Mouse (Mus musculus) intestine, embryonic 15.5 days (tissue): ENCODE data around the gene Hoxd3. TPM values are rescaled to one million over a fixed set of nuclear protein-coding genes. Genes with fewer than 3 reads are reported as not detected.
A peak's percentile ranks its signal among the peaks of the same experiment; 100 is the strongest.

ENCODE experiments used
- ATAC-seq: fragments of 200-750 bp; cut with Nextera tagmentation; 2 replicates; pipeline ENCODE4 v1.8.0; 2017; ENCODE audit warnings: moderate TSS enrichment, moderate library complexity
- H3K27ac ChIP-seq: fragments of 300-500 bp; sonication (generic); 2 replicates; pipeline ENCODE4 v1.5.1; 2015; ENCODE audit warnings: mild to moderate bottlenecking, inconsistent platforms
- H3K27me3 ChIP-seq: fragments of 300-500 bp; sonication (generic); replicated peaks from 2 replicates; pipeline ENCODE4 v1.6.1; 2015; ENCODE audit warnings: inconsistent platforms
- H3K36me3 ChIP-seq: fragments of 300-500 bp; sonication (generic); 2 replicates; pipeline ENCODE4 v1.6.1; 2015; ENCODE audit warnings: inconsistent platforms
- H3K4me1 ChIP-seq: fragments of 300-500 bp; sonication (generic); replicated peaks from 2 replicates; pipeline ENCODE4 v1.6.1; 2015; ENCODE audit warnings: inconsistent platforms
- H3K4me2 ChIP-seq: fragments of 300-500 bp; sonication (generic); replicated peaks from 2 replicates; pipeline ENCODE4 v1.6.1; 2015; ENCODE audit warnings: mild to moderate bottlenecking, inconsistent platforms
- H3K4me3 ChIP-seq: fragments of 300-500 bp; sonication (generic); replicated peaks from 2 replicates; pipeline ENCODE4 v1.5.1; 2015; ENCODE audit warnings: inconsistent platforms
- H3K9ac ChIP-seq: fragments of 300-500 bp; sonication (generic); 2 replicates; pipeline ENCODE4 v1.6.1; 2015; ENCODE audit warnings: inconsistent platforms
- H3K9me3 ChIP-seq: fragments of 300-500 bp; sonication (generic); 2 replicates; pipeline ENCODE4 v1.6.1; 2016; ENCODE audit warnings: inconsistent platforms
- WGBS: fragments of 180-500 bp; shearing (Covaris S2); methylation state at CpG from one replicate; pipeline ENCODE4 v1.1.7; 2015; 5-methylcytosine and 5-hydroxymethylcytosine counted together
- microRNA counts: library from miRNA; unstranded; fragments of <30 nt; microRNA quantifications from one replicate; lab custom pipeline; 2016
- polyA plus RNA-seq: library from polyadenylated mRNA; unstranded; fragments of >200 nt; fragmentation: Nextera tagmentation; extraction: Ambion mirVana; gene quantifications from 2 replicates; pipeline ENCODE4 v1.2.1, GENCODE M21; 2015

Gene Hoxd3
- polyA plus RNA-seq, 1 experiment from 2014 or later, result 19.2 TPM

DNA sequence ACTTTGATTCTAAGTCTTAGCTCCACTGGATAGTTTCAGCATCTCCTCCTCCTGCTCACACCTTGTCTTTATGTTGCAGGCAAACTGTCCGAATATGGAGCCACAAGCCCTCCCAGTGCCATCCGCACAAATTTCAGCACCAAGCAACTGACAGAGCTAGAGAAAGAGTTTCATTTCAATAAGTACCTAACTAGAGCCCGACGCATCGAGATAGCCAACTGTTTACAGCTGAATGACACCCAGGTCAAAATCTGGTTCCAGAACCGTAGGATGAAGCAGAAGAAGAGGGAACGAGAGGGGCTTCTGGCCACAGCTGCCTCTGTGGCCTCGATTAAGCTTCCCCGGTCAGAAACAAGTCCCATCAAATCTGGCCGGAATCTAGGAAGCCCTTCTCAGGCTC lies 52.2 kb downstream of the Hoxd3 start:
- Histone ChIP-seq H3K36me3 (no peaks in the 10 kb centered on the region), H3K9ac (no peak overlapping the region), H3K9me3 (no peaks in the 10 kb centered on the region), H3K4me2 (peak overlapping the region; percentile 98), H3K4me1 (peaks cover 17% of the 10 kb centered on the region), H3K4me3 (no peak overlapping the region), H3K27me3 (peaks cover 55% of the 10 kb centered on the region), H3K27ac (no peak overlapping the region)
- ATAC-seq, result no peak
- 49% methylated on average over 10 of the region's 10 CpGs for WGBS

DNA sequence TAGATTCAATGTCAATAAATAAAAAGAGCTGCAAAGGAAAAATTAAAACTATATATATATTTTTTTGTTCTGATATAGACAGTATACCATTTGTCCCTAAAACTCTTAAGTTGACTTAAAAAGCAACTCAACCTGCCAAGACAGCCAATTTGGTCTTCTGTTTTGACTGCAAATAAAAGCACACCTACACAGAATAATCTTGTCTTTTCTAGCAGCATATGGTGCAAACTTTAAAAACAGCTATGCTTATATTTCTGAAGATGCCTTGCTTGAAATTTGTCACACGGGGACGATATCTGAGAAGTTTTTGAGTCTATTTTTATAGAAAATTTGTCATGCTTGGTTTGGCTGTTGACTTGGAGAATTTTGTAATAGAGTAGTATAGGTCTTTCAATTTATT lies 62.6 kb downstream of the Hoxd3 start:
- no peak for ATAC-seq
- no peak overlapping the region for H3K9ac ChIP-seq
- no peaks in the 10 kb centered on the region for H3K9me3 ChIP-seq

DNA sequence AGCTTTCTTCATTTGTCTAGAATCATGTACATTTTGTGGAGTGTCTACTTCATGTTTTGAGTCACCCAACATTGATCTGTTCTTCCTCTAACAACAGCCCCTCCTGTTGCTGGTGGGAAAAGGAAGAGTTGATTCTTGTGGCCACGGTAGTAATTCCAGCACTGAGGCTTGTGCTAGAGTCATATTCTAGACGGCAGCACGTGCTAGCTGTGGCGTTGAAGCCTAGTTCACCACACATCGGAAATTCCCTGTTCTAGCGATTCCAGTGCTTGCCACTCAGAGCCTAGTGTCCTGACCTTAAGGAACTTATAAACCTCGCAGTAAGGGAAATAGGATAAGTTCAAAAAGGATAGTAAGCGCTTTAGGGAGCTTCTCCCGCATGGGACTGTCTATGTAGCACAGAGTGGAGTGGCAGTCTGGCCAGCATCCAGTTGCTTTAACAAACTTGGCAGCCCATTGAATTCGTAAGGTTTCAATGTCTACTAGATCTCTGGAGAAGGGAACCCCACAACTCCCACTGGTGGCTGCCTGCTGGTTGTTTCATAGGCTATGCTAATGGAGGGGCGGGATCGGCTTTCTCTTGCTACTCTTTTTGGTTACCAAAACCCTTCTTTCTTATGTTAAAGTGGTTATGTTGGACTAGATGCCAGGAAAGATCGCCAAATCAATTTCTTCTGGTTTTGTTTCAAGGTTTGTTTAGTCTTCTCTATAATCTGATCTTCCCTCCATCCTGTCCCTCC lies 66.0 kb downstream of the Hoxd3 start:
- no peak overlapping the region for H3K9ac ChIP-seq
- no peaks in the 10 kb centered on the region for H3K4me1 ChIP-seq
- H3K27ac ChIP-seq, result no peak overlapping the region
- H3K36me3 ChIP-seq, result no peaks in the 10 kb centered on the region
- no peaks in the 10 kb centered on the region for H3K27me3 ChIP-seq
- 75% methylated on average over 13 of the region's 13 CpGs for WGBS
- H3K4me2 ChIP-seq, result no peak overlapping the region
- no peaks in the 10 kb centered on the region for H3K9me3 ChIP-seq
- ATAC-seq, result no peak
- no peak overlapping the region for H3K4me3 ChIP-seq

More for the DNA sequence above, 62.6 kb downstream of the Hoxd3 start:
- H3K4me3 ChIP-seq, result no peak overlapping the region
- H3K4me2 ChIP-seq, result no peak overlapping the region
- H3K4me1 ChIP-seq, result no peaks in the 10 kb centered on the region
- no peak overlapping the region for H3K27ac ChIP-seq
- no peaks in the 10 kb centered on the region for H3K27me3 ChIP-seq
- no peaks in the 10 kb centered on the region for H3K36me3 ChIP-seq
- WGBS, result 82% methylated on average over 2 of the region's 2 CpGs

DNA sequence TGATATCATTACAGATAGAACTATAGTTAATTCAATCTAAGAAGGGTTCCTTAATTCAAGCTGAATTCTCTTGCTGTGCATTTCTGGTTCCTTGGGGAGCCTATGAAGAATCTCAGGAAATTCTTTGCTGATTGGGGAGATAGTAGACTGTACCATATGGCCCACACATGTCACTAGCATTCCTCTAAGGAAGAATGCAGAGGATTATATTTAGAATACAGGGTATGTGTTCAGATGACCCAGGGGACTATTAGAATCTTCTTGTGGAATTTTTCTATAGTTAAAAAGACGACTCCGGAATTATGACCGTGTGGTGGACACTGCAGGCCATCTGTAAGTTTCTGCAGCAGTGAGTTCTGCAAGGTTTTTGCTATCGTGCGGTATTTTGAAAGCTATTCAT lies 69.7 kb downstream of the Hoxd3 start:
- Histone ChIP-seq H3K9me3 (no peaks in the 10 kb centered on the region), H3K27ac (no peak overlapping the region), H3K9ac (no peak overlapping the region), H3K36me3 (no peaks in the 10 kb centered on the region), H3K4me3 (no peak overlapping the region), H3K27me3 (no peaks in the 10 kb centered on the region), H3K4me1 (no peaks in the 10 kb centered on the region), H3K4me2 (no peak overlapping the region)
- WGBS, result 72% methylated on average over 5 of the region's 5 CpGs
- ATAC-seq, result no peak

DNA sequence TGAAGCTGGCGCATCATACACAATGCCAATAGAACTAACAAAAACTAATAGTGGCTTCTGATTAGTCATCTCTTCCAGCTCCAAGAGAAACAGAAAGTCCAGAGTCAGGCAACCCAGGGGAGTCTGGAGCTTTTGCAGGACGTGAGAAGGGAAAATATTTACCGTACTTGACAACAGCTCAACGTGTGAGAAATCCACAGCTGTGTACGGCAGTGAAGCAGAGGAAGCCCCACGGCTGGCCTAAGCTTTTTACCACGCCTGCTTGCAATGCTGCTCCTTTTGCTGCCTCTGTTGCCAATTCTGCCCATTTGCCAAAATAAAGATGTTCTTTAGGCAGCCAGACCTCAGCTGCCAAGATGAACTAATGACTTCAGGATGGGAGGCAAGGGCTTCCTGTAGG lies 83.8 kb downstream of the Hoxd3 start:
- 33% methylated on average over 7 of the region's 7 CpGs for WGBS
- H3K4me3 ChIP-seq, result no peak overlapping the region
- H3K4me2 ChIP-seq, result no peak overlapping the region
- no peaks in the 10 kb centered on the region for H3K27me3 ChIP-seq
- H3K9ac ChIP-seq, result no peak overlapping the region
- no peaks in the 10 kb centered on the region for H3K9me3 ChIP-seq
- no peaks in the 10 kb centered on the region for H3K36me3 ChIP-seq
- H3K27ac ChIP-seq, result no peak overlapping the region
- no peak for ATAC-seq
- no peaks in the 10 kb centered on the region for H3K4me1 ChIP-seq

MicroRNAs within 50 kb of the gene (microRNA counts, 519-probe panel; counts per million panel counts)
- 3,456 counts per million, percentile 85 among the panel's probes with 10 or more counts for microRNA mmu-miR-10b (lab: Ali Mortazavi, UCI)

Other genes with a start within 250 kb of the Hoxd3 start
- gene Lnpk, start 132.5 kb upstream of the Hoxd3 start, polyA plus RNA-seq, result 19.0 and 25.7 TPM in 2 replicates
- 0.04 TPM in 1 of 2 replicates, not detected in the other for gene Evx2, start 52.4 kb upstream of the Hoxd3 start, polyA plus RNA-seq
- gene Hoxd13, start 43.6 kb upstream of the Hoxd3 start, polyA plus RNA-seq, result 0.67 and 0.77 TPM in 2 replicates
- gene Hoxd12, start 36.9 kb upstream of the Hoxd3 start, polyA plus RNA-seq, result 0.45 and 1.1 TPM in 2 replicates
- 1.2 and 2.3 TPM in 2 replicates for gene Hoxd11, start 32.4 kb upstream of the Hoxd3 start, polyA plus RNA-seq
- gene Hoxd10, start 20.0 kb upstream of the Hoxd3 start, polyA plus RNA-seq, result 4.8 and 7.9 TPM in 2 replicates
- 4.4 and 5.9 TPM in 2 replicates for gene Hoxd9, start 14.2 kb upstream of the Hoxd3 start, polyA plus RNA-seq
- gene Hoxd8, start 7.3 kb upstream of the Hoxd3 start, polyA plus RNA-seq, result 4.2 and 5.1 TPM in 2 replicates
- 1.2 and 1.6 TPM in 2 replicates for gene Hoxd4, start within 50 bp of the Hoxd3 start, polyA plus RNA-seq
- 0.55 and 0.73 TPM in 2 replicates for gene Gm28230, start 14.8 kb downstream of the Hoxd3 start, polyA plus RNA-seq
- gene Hoxd1, start 51.1 kb downstream of the Hoxd3 start, polyA plus RNA-seq, result 0.09 and 0.10 TPM in 2 replicates
- gene Mtx2, start 113.9 kb downstream of the Hoxd3 start, polyA plus RNA-seq, result 112 and 126 TPM in 2 replicates